Mouse (Mus musculus) lung, adult 2 months (tissue): ENCODE results near the gene Btnl2.

Experiments
- CTCF ChIP-seq: fragments of 200-500 bp; IDR thresholded peaks from 2 replicates; pipeline ENCODE4 v1.5.1; 2011; ENCODE audit warnings: mild to moderate bottlenecking, low read length, control low read depth; ENCODE audit not compliant: insufficient read depth
- POLR2A ChIP-seq: fragments of 200-500 bp; IDR thresholded peaks from 2 replicates; pipeline ENCODE4 v1.6.1; 2011; ENCODE audit warnings: low read depth, mild to moderate bottlenecking, control low read depth, low read length, borderline replicate concordance; ENCODE audit errors: extremely low read depth

- TF ChIP-seq POLR2A, result no peak
- peak; percentile 42; the same call in 1 of the 2 replicates for TF ChIP-seq CTCF
These were observed 42.7 kb downstream of the Btnl2 start for GRCm38 (mm10) chr17:34397357-34397756.
